Mouse (Mus musculus) frontal cortex, postnatal 14 days (tissue): ENCODE measurements around the gene Bend5.
A peak's percentile ranks its signal among the peaks of the same experiment; 100 is the strongest.

Source experiments
- DNase-seq, 2 experiments: peaks; one replicate each; pipeline ENCODE4 v3.0.0; 2022; ENCODE audit warnings: low spot score in 2 of 2

The Bend5 gene

DNA sequence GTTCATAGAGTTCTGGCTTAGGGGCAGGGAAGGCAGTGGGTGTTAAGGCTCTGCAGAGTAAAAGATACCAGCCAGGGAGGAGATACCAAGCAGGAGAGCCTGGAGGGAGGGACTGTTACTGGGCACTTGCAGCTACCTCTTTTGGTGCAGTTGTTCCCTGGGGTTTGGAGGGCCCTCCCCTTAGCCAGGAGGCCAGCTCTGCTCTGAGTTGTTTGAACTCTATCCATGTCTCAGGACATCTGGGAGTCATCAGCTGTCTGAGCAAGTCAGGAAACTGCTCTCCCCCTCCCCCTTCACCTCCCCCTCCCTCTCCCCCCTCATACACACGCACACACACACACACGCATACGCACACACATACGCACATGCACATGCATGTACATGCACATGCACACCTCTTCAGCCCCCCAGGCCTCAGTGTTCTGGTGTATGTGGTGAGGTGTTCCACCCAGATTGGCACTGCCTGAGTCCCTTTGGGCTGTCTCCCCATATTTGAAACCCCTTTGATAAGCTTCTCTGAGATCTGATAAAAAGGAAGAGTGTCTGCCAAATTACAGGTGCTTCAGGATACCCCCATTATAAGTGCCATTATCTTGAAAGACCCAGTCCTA lies 72.5 kb downstream of the Bend5 start:
- DNase-seq, result no peak

DNA sequence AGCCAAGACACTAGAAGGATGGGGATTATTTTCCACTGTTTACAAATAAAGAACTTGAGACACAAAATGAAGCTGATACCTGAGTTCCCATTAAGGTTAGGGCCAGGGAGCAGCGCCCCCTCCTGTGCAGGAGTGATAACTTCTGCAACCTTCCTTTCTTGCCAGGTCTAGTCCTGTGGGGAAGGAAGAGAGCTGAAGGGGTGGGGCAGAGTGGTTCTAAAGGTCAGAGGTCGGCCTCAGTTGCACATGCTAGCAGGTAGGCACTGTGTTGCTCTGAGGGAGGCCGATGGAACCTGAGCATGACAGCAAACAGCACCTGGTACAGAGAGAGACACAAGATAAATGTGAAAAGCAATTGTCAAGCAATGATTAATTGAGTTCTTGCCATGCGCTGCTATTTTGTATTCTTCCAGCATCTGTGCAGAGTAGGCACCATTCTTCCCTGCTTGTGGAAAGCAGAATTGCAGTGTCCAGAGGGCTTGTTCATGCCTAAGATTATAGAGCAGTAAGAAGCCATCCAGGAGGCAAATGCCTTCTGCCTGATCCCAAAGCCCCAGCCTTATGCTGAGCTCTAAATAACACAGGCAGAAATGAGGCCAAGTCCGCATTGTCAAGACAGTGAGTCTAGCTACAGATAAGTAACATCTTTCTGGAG lies 79.1 kb downstream of the Bend5 start:
- no peak for DNase-seq

DNA sequence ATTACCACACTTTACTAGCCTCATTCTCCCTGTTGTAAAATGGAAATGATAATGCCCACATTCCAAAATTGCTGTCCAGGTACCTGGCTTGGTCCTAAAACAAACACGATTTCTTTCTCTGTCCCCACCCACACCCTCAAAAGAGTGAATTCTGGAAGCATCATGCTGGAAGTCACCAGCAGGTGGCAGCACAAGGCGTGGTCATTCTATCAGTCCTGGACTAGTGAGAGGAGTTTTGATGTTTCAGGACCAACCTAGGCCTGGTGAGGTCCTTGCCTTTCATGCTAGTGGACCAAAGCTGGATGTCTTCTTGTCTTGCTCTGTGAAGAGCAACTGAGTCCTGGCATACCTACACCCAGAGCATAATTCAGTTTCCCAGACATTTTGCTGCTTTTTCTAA lies 81.1 kb downstream of the Bend5 start:
- DNase-seq, result peak; percentile 33 to 73

DNA sequence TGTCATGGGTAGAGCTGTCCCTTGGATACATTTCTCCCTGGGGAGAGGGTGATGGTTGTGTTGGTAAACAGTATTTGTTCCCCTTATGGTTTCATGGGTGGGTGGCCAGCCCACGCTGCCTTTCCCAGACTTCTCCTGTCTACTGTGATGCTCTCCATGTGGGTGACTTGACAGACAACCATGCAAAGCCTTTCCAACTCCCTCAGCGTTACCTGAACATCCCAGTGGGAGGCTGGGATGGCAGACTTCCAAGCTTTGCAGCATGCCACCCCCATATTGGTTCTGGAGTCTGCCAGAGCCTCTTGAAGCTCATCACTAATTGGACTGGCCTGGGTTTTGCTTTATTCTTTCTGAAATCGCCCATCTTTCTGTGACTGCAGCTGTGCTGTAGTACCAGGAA lies 83.9 kb downstream of the Bend5 start:
- DNase-seq, result peak; percentile 46 to 61

GRCm38 (mm10) chr4:111501441-111501840 lies 86.6 kb downstream of the Bend5 start:
- DNase-seq, result no peak

DNA sequence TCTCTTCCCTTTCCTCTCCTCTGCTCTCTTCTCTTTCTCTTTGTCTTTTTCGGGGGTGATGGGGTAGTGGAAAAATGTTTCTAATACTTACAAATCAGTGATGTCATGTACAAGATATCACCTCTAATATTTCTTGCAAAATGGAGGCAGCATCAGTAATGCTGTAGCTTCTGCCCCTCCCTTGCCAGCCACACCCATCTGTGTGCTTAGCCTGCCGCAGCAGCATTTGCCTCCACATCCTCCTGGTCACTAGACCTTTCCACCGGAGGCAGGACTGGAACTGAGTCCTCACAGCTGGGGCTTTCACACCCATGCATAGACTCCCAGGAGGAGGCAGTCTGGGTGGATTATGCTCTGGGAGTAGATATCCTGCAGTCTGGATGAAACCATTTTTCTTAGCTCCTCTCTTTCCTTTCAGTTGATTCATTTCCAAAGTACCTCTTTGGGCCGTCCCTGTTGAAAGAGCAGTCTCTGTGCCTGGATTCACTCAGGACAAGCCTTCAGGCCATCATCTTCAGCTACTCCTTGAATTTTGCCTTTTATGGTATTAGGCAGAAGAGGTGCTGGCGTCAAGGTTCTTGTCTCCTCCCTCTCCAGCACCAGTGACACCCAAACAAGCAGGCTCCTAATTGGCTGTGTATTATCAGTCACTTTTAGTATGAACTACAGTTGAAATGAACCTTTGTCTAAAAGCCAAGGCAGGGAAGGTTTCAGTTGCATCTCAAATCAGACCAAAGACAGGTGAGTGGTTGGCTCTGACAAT lies 88.3 kb downstream of the Bend5 start:
- DNase-seq, result no peak

DNA sequence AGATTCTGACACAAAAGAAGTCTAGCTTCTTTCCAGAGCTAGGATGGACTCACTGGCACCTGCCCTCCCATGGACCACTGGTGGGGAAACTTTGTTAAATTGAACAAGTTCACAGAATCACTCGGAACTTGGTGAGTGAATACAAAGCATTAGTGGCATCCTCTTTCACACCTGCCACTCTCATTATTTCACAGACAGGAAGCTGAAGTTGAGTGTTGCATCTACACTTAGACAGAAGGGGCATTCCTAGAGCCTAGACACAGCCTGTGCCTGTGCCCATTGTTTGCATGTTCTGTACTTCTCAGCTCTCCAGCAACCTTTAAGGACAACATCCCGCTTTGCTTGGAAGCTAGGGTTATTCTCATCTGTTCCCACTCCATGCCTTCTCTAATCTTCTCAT lies 90.1 kb downstream of the Bend5 start:
- DNase-seq, result no peak
